Mouse (Mus musculus): ENCODE data around the gene Fosb.

The Fosb gene

DNA sequence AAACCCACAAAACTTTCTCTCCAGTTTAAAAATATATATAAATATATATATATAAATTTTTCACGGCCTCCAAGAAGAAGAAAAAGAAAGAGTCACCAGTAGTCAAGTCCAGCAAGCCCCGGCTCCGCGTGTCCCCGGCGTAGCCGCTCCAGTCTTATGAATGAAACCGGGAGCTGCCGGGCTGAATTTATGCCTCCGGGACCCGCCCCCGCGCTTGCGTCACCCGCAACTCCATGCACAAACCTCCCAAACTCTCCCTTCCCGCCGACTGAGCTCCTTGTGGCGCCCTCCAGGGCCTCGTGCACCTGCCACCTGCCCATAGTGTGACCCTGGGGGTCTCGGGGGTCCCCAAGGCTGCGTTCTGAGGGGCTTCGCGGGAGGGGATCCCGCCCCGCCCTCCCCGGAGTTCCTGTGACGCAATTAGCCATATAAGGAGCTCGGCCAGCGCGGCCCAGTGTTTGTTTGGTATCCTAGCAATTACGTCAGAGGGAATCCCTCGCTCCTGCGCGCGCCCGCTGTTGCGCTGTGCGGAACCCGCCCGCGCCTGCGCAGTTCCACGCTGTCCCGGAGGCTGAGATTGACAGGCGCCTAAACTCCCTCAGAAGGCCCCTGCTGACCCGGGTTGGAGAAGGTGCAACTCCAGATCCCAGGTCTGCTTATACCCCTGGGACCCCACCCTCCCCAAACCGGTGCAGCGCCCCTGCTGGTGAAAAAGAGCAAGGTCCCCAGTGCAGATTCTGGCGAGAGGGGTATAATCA lies at the start of gene Fosb:
TSS of gene Fosb (minus strand) at position 168 of the 758 bp plus-strand sequence.
- peak; percentile 95 for DNase-seq (ENCODE audit: low spot score)

DNA sequence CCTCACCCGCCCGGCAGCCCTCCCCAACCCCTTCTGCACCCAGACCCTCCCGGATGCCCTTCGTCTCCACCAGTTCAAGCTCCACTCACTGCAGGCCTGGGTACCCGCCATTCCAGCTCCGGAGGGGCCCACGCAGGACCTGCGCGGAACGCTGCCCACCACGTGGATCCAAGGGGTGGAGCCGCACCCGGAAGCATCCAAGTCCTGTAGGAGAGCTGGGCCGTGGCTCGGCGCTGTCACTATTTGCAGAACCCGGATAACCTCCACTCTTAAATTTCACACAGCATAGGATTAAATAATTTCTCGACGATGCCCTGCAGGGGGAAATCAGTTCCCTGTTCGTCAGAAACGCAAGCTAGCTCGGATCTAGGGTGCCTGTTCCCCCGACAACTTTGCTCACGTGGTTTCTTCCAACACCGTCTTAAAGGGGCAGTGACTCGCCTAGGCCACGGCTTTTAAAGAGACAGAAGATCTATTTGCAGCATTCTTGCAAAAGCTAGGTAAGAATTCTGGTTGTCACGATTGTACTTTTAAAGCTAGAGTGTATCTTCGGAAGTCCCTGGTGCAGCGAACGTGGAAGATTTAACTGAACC lies 49.5 kb upstream of the Fosb start, which contains the start of the genes Cd3eap and Ppp1r13l:
TSS of gene Cd3eap (minus strand) at position 185 of the 593 bp plus-strand sequence.
TSS of gene Ppp1r13l (plus strand) at position 451 of the 593 bp plus-strand sequence.
- peak; percentile 92 for DNase-seq (ENCODE audit: low spot score)

- no peak for DNase-seq (ENCODE audit: low spot score)
Observed at GRCm38 (mm10) chr7:19358634-19359033, 48.8 kb upstream of the Fosb start.

GRCm38 (mm10) chr7:19357381-19358375 lies 47.8 kb upstream of the Fosb start:
- no peak for DNase-seq (ENCODE audit: low spot score)

DNA sequence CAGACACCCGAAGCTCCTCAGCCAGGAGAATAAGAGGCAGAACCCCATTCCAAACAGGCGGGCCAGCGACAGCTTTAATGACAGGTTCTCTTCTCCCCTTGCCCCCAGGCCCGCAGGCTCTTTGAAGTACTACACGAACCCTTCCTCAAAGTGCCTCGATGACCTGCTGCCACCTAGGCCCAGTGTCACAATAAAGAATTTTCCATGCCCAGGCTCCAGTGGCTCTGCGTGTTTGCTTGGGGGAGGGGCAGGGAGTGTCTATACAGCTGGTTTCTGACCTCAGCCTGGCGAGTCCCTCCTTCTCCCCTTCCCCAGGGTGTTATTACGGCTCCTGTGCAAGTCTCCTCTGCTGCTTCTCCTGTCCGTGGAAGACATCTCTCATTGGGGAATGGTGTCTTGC lies 46.5 kb upstream of the Fosb start:
- no peak for DNase-seq (ENCODE audit: low spot score)

- no peak for DNase-seq (ENCODE audit: low spot score)
Observed at GRCm38 (mm10) chr7:19354991-19355390, 45.1 kb upstream of the Fosb start.

GRCm38 (mm10) chr7:19350221-19350620 lies 40.4 kb upstream of the Fosb start:
- DNase-seq (ENCODE audit: low spot score) = no peak

DNA sequence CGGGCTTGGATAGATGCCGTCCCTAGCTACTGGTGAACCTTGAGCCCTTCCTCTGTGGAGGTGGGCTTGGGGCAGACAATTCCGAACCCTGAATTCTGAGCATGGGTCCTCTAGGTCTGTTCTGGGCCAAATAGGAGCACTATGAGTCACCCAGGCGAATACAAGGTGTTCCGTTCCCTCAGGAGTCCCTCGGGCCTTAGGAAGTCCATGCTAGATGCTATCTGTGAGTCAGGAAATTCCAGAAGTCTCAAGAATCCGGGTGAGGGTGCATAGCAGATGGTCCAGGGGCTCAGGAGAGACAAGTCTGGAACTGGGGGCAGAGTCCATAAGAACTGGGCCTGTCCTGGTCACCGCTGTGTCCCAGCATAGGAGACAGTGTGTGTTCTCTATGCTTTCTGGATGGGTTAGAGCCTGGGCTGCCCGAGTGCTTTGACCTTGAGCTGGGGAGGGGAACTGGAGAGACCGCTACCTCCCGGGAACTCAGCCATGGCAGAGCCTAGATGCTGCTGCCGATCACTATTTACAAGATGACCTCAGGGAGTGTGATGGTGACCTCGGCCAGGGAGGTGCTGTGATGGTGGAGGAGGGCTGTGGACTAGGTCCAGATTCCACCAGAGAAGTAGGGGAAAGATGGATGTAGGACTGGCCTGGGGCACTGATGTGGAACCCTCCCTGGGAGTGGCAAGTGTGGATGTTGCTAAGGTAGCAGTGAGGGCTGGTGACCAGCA lies 39.5 kb upstream of the Fosb start:
- DNase-seq (ENCODE audit: low spot score) = no peak

DNA sequence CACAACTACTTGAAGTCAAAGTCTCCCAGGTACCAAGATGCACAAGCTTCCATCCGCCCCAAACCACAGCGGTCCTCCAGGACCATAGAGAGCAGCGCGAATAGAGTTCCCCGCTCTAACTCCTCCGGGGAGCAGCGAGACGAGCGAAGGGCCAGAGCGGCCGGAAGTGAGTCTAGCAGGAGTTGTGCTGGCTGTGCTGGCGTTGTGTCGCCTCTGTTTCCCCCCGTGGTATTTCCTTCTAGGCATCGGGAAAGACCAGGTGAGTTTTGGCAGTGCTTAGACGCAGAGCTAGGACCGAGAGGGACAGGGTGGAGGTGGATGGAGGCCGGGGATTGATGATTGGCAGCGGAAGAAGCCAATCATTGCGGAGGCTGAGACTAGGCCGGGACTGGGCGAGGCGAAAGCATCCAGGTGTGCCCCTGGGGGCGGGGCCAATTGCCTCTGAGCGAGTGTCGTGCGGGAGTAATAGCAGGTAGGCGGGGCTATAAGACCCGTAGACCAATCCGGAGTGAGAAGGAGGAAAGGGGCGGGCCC lies 35.2 kb upstream of the Fosb start:
- peak; percentile 98 for DNase-seq (ENCODE audit: low spot score)

- DNase-seq (ENCODE audit: low spot score) = no peak
Observed at GRCm38 (mm10) chr7:19344237-19344847, 34.5 kb upstream of the Fosb start, which contains the start of gene Ercc1. TSS of gene Ercc1 (plus strand) at chr7:19344778.

GRCm38 (mm10) chr7:19343210-19343808 lies 33.5 kb upstream of the Fosb start:
- no peak for DNase-seq (ENCODE audit: low spot score)

GRCm38 (mm10) chr7:19342481-19343027 lies 32.7 kb upstream of the Fosb start:
- peak; percentile 67 for DNase-seq (ENCODE audit: low spot score)

GRCm38 (mm10) chr7:19341761-19342409 lies 32.0 kb upstream of the Fosb start:
- DNase-seq (ENCODE audit: low spot score) = no peak

GRCm38 (mm10) chr7:19341250-19341649 lies 31.4 kb upstream of the Fosb start:
- no peak for DNase-seq (ENCODE audit: low spot score)

GRCm38 (mm10) chr7:19338596-19338995 lies 28.7 kb upstream of the Fosb start:
- DNase-seq (ENCODE audit: low spot score) = no peak

DNA sequence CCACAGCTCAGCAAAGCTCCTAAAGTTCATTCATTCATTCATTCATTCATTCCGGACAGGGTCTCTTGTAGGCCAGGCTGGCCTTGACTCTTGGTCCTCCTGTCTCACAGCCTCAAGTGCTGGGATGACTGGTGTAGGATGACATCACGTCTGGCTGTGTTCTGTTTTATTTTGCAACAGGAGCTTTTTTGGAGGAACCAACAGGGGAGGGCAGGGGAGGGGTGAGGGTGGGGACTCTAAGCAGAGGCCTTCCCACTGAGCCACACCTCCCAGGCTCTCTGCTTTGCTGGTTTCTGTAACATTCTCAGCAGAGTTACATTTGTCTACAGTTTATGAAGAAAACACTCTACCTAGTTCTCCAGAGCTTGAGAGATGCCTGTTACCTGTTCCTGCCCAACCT lies 28.2 kb upstream of the Fosb start:
- DNase-seq (ENCODE audit: low spot score) = no peak

DNA sequence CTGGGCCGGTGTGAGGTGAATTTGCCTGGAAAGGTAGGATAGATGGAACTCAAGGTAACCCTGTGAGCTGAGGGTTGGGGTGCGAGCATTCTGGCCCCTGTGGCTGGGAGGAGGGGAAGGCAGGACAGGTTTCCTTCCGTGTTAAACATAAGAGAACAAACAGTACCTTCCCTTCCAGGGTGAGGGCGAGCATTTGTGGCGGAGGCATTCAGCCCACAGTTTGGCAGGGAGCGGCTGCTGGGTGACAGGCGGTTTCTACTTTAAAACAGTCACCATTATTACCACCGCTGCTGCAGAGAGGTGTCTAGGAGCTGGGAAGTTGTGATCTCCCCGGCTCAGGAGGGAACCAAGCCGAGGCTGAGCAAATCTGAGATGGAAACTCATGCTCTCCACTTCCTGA lies 27.3 kb upstream of the Fosb start:
- DNase-seq (ENCODE audit: low spot score) = no peak

DNA sequence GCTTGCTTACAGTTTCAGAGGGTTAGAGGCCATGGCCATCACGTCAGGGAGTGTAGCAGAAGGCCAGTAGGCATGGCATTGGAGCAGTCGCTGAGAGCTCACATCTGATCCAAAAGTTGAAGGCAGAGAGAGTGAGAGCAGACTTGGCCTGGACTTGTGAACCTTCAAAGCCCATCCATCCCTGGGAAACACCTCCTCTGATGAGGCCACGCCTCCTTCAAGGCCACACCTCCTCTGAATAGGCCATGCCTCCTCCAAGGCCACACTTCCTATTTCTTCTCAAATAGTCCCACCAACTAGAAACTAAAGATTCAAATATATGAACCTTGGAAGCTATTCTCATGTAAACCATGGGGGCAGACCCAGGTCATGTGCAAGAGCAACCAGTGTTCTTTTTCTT lies 25.7 kb upstream of the Fosb start:
- DNase-seq (ENCODE audit: low spot score) = no peak

DNA sequence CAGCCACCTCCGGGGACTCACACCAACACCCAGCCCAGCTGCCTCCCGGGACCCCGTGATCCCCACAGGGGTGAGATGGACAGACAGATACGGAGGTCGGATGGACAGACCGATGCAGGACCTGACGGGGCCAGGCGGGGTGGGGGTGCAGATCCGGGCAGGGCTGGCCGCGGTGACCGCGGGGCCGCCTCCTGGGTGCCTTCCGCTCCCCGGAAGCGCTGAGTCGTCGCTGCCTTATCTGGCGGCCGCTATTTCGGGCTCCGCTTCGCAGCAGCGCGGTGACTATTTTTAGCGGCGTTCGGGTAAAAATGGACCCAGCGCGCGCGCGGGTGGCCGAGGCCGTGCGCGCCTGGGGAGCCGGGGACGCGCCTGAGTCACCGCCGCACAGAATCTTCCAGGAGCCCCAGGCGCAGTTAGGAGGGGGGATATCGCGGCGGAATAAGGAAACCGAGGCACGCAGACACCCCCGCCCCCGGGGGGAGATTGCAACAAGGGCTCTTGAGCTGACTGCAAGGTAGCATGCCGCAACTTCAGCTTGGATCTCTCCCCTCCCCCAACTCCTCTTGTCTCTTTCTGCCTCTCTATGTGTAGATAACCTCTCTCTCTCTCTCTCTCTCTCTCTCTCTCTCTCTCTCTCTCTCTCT lies 23.0 kb upstream of the Fosb start:
- peak; percentile 68 for DNase-seq (ENCODE audit: low spot score)

All from yolk sac, embryonic 10.5 days (tissue).